Mouse (Mus musculus): ENCODE data around the gene Ccdc30.

DNA sequence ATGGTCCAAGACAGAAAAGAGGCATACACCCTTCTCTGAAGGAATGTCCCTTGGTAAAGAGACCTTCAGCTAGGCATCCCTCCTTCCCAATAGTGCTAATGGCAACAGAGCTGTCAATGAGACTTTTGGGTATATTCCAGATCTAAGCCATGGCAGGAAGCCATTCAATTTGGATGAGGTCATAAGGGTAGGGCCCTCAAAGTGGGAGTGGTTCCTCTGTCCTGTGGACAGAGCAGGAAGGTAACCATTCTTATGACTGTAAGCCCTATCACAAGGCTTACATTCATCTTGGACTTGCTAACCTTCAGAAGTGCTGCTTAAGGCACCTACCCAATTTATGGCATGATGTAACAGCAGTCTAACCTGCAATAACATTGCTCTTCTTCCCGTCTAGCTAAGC is 140.7 kb downstream of the Ccdc30 start:
- TF ChIP-seq POLR2A (IDR thresholded peaks at IDR 0.05; ENCODE audit: borderline replicate concordance, control insufficient read depth, low read depth, low read length) = no peak
- no peak for TF ChIP-seq CTCF (IDR thresholded peaks at IDR 0.05; ENCODE audit: control insufficient read depth, insufficient read depth, low read length)

Data from bone marrow, adult 2 months (tissue).